Mouse (Mus musculus) cortical plate, adult 2 months (tissue): Measurements from ENCODE around the gene Tmem268.

Experiments used
- CTCF ChIP-seq: fragments of 200-500 bp; IDR thresholded peaks from 2 replicates; pipeline ENCODE4 v1.5.1; 2011; ENCODE audit warnings: mild to moderate bottlenecking, control low read depth, low read length; ENCODE audit not compliant: insufficient read depth; ENCODE audit errors: extremely low read depth
- POLR2A ChIP-seq: fragments of 200-500 bp; IDR thresholded peaks from 2 replicates; pipeline ENCODE4 v1.6.1; 2011; ENCODE audit warnings: mild to moderate bottlenecking, low read length, control low read depth; ENCODE audit not compliant: insufficient read depth; ENCODE audit errors: extremely low read depth

GRCm38 (mm10) chr4:63595259-63595658 is 36.7 kb downstream of the Tmem268 start:
- TF ChIP-seq POLR2A (no peak), CTCF (no peak)
